8 mouse cellular contexts compared by ENCODE assay signal in genomic region chr11:88993625-88994024, GRCm38 (mm10). TPM values are rescaled to one million over a fixed set of nuclear protein-coding genes. Genes with fewer than 3 reads are reported as not detected.
DNase-seq lines count a peak whose midpoint lies in the region; ATAC-seq and TF ChIP-seq lines count a peak whose summit lies in the region.

No protein-coding gene starts in this region.

- no peak overlapping the region for H3K27ac ChIP-seq in testis, adult 2 months (ENCODE audit: control insufficient read depth, insufficient read depth, low read depth, low read length)
- H3K27ac ChIP-seq in kidney, embryonic 15.5 days, result no peak overlapping the region
- H3K27ac ChIP-seq in lung, postnatal 0 days (ENCODE audit: low read length), result no peak overlapping the region

- H3K4me3 ChIP-seq in testis, adult 2 months (ENCODE audit: control insufficient read depth, low read depth, low read length), result no peak overlapping the region
- no peak overlapping the region for H3K4me3 ChIP-seq in kidney, embryonic 15.5 days (replicated peaks)
- no peak overlapping the region for H3K4me3 ChIP-seq in lung, postnatal 0 days (ENCODE audit: low read depth, low read length)

- ATAC-seq in kidney, embryonic 15.5 days (replicated peaks; ENCODE audit: low FRiP score), result 0 out of 2 replicates have a peak, but pooled peaks have one; percentile 18
- ATAC-seq in lung, postnatal 0 days, result peak; percentile 62

- no peak for TF ChIP-seq POLR2A in testis, adult 2 months (IDR thresholded peaks at IDR 0.05; ENCODE audit: control insufficient read depth, low read depth, low read length)

- WGBS in kidney, embryonic 15.5 days, result 20% methylated on average over 5 of the region's 5 CpGs
- WGBS in lung, postnatal 0 days, result 14% methylated on average over 5 of the region's 5 CpGs

- intact Hi-C loops in gastrocnemius, postnatal 14 days (cut with DNase I; ENCODE audit: low total_unique reads), result no loop called here

- no peaks in the 10 kb centered on the region for H3K4me1 ChIP-seq in testis, adult 2 months (ENCODE audit: control insufficient read depth, insufficient read depth, low read length)
- peaks cover under 1% of the 10 kb centered on the region; the same call in 1 of the 2 replicates for H3K4me1 ChIP-seq in kidney, embryonic 15.5 days
- H3K4me1 ChIP-seq in lung, postnatal 0 days (ENCODE audit: insufficient read depth, low read depth, low read length), result no peaks in the 10 kb centered on the region; the same call in 1 of the 2 replicates

- H3K9me3 ChIP-seq in kidney, embryonic 15.5 days (replicated peaks), result no peaks in the 10 kb centered on the region
- H3K9me3 ChIP-seq in lung, postnatal 0 days (ENCODE audit: low read length), result no peaks in the 10 kb centered on the region

- H3K4me2 ChIP-seq in kidney, embryonic 15.5 days, result no peak overlapping the region
- H3K4me2 ChIP-seq in lung, postnatal 0 days (replicated peaks; ENCODE audit: low read depth, low read length), result no peak overlapping the region

- no peaks in the 10 kb centered on the region for H3K27me3 ChIP-seq in testis, adult 2 months (ENCODE audit: control insufficient read depth, insufficient read depth, low read length)
- no peaks in the 10 kb centered on the region for H3K27me3 ChIP-seq in kidney, embryonic 15.5 days
- H3K27me3 ChIP-seq in lung, postnatal 0 days (replicated peaks; ENCODE audit: insufficient read depth, low read length), result no peaks in the 10 kb centered on the region

- no peak overlapping the region for H3K9ac ChIP-seq in kidney, embryonic 15.5 days
- H3K9ac ChIP-seq in lung, postnatal 0 days (replicated peaks; ENCODE audit: low read depth), result no peak overlapping the region

- TF ChIP-seq EP300 in lung, postnatal 0 days (IDR thresholded peaks at IDR 0.05), result 0 out of 2 replicates have a peak, but pooled peaks have one; percentile 20

- peak; percentile 26; the same call in 1 of the 2 replicates for TF ChIP-seq CTCF in testis, adult 2 months (IDR thresholded peaks at IDR 0.05; ENCODE audit: control insufficient read depth, insufficient read depth, insufficient replicate concordance, low read depth, low read length)
- TF ChIP-seq CTCF in lung, postnatal 0 days (IDR thresholded peaks at IDR 0.05), result peak; percentile 86

- H3K36me3 ChIP-seq in testis, adult 2 months (ENCODE audit: control insufficient read depth, insufficient read depth, low read length), result peaks cover 2% of the 10 kb centered on the region; the same call in 1 of the 2 replicates
- peaks cover 14% of the 10 kb centered on the region for H3K36me3 ChIP-seq in kidney, embryonic 15.5 days
- no peaks in the 10 kb centered on the region for H3K36me3 ChIP-seq in lung, postnatal 0 days (ENCODE audit: insufficient read depth, low read length)

- DNase-seq in testis, postnatal 14 days (ENCODE audit: low spot score), result no peak
- peak; percentile 83 for DNase-seq in adrenal gland, adult 2 months
- peak; percentile 37 for DNase-seq in gastrocnemius, postnatal 14 days
- peak; percentile 85 for DNase-seq in lung, postnatal 0 days (ENCODE audit: low spot score)
- peak; percentile 48 to 69 for DNase-seq in spleen, postnatal 14 days (ENCODE audit: low spot score in 2 of 2)
- DNase-seq in neural tube, embryonic 10.5 days (ENCODE audit: extremely low spot score, low spot score), result no peak

RNA-seq across cellular contexts. Expression of gene Trim25, which starts 5.6 kb away (rescaled TPM):
- polyA plus RNA-seq in testis, adult 2 months (2012; rRNA removed), result 4.3 and 4.6 TPM in 2 replicates
- total RNA-seq in adrenal gland, adult 2 months (2021), result 100 to 1,000 TPM in 1 of 2 experiments, 10 to 100 TPM in 1; 87.4 to 180 TPM
- polyA plus RNA-seq in adrenal gland, adult 2 months (2012; rRNA removed), result 181 and 270 TPM in 2 replicates
- 10 to 100 TPM; 11.3 to 12.6 TPM for total RNA-seq in gastrocnemius, postnatal 14 days (2021)
- 14.5 and 16.4 TPM in 2 replicates for polyA plus RNA-seq in kidney, embryonic 15.5 days (2015; fragmentation: Nextera tagmentation; extraction: Ambion mirVana)
- polyA plus RNA-seq in lung, postnatal 0 days (2015; fragmentation: Nextera tagmentation; extraction: Ambion mirVana), result 23.5 and 24.3 TPM in 2 replicates

RNA-seq across cellular contexts. Expression of gene Coil, which starts 23.6 kb away (rescaled TPM):
- polyA plus RNA-seq in testis, adult 2 months (2012; rRNA removed), result 98.9 and 101 TPM in 2 replicates
- 1 to 10 TPM; 8.4 to 9.6 TPM for total RNA-seq in adrenal gland, adult 2 months (2021)
- polyA plus RNA-seq in adrenal gland, adult 2 months (2012; rRNA removed), result 4.2 and 4.8 TPM in 2 replicates
- total RNA-seq in gastrocnemius, postnatal 14 days (2021), result 1 to 10 TPM; 4.1 to 4.2 TPM
- polyA plus RNA-seq in kidney, embryonic 15.5 days (2015; fragmentation: Nextera tagmentation; extraction: Ambion mirVana), result 17.2 and 18.3 TPM in 2 replicates
- polyA plus RNA-seq in lung, postnatal 0 days (2015; fragmentation: Nextera tagmentation; extraction: Ambion mirVana), result 5.6 and 5.8 TPM in 2 replicates

RNA-seq across cellular contexts. Expression of gene Elobl, which starts 26.9 kb away (rescaled TPM):
- polyA plus RNA-seq in testis, adult 2 months (2012; rRNA removed), result 0.27 and 0.48 TPM in 2 replicates
- total RNA-seq in adrenal gland, adult 2 months (2021), result not detected
- 0.17 TPM in 1 of 2 replicates, not detected in the other for polyA plus RNA-seq in adrenal gland, adult 2 months (2012; rRNA removed)
- not detected for total RNA-seq in gastrocnemius, postnatal 14 days (2021)
- not detected in 2 replicates for polyA plus RNA-seq in kidney, embryonic 15.5 days (2015; fragmentation: Nextera tagmentation; extraction: Ambion mirVana)
- not detected in 2 replicates for polyA plus RNA-seq in lung, postnatal 0 days (2015; fragmentation: Nextera tagmentation; extraction: Ambion mirVana)

RNA-seq across cellular contexts. Expression of gene Scpep1, which starts 38.4 kb away (rescaled TPM):
- 15.6 and 16.4 TPM in 2 replicates for polyA plus RNA-seq in testis, adult 2 months (2012; rRNA removed)
- 100 to 1,000 TPM; 168 to 250 TPM for total RNA-seq in adrenal gland, adult 2 months (2021)
- polyA plus RNA-seq in adrenal gland, adult 2 months (2012; rRNA removed), result 25.2 and 37.0 TPM in 2 replicates
- 10 to 100 TPM; 18.5 to 21.6 TPM for total RNA-seq in gastrocnemius, postnatal 14 days (2021)
- polyA plus RNA-seq in kidney, embryonic 15.5 days (2015; fragmentation: Nextera tagmentation; extraction: Ambion mirVana), result 128 and 130 TPM in 2 replicates
- 63.0 and 68.8 TPM in 2 replicates for polyA plus RNA-seq in lung, postnatal 0 days (2015; fragmentation: Nextera tagmentation; extraction: Ambion mirVana)

Comparison
In these comparisons a context has a peak if more than half of its experiments do, and no peak if none do; other contexts are left out.
1. DNase-seq: peak in adrenal gland, adult 2 months (single experiment), gastrocnemius, postnatal 14 days (single experiment), lung, postnatal 0 days (single experiment) and spleen, postnatal 14 days (2 of 2); none in testis, postnatal 14 days (single experiment) and neural tube, embryonic 10.5 days (single experiment).